Mouse (Mus musculus) frontal cortex, postnatal 36 days (tissue): ENCODE results near the gene Cbx5.
"Not testable (repeated sequence)": the region's sequence is repeated elsewhere in the genome, so short reads cannot be mapped to it uniquely, and the experiment has no call there.

Experiments used
- DNase-seq, 2 experiments: peaks; one replicate each; pipeline ENCODE4 v3.0.0; 2022; ENCODE audit warnings: low spot score in 2 of 2

The Cbx5 gene

GRCm38 (mm10) chr15:103250195-103250740 lies 10.7 kb upstream of the Cbx5 start:
- peak; percentile 33 to 40 for DNase-seq

- not testable (repeated sequence) for DNase-seq
Observed at GRCm38 (mm10) chr15:103249511-103249910, 9.9 kb upstream of the Cbx5 start.

GRCm38 (mm10) chr15:103248401-103249313 lies 9.0 kb upstream of the Cbx5 start:
- DNase-seq, result no peak

GRCm38 (mm10) chr15:103247782-103248400 lies 8.3 kb upstream of the Cbx5 start:
- DNase-seq, result no peak

GRCm38 (mm10) chr15:103247078-103247781 lies 7.6 kb upstream of the Cbx5 start:
- no peak for DNase-seq

GRCm38 (mm10) chr15:103245616-103246015 lies 6.0 kb upstream of the Cbx5 start:
- DNase-seq, result no peak

GRCm38 (mm10) chr15:103242885-103243284 lies 3.3 kb upstream of the Cbx5 start:
- DNase-seq, result no peak

GRCm38 (mm10) chr15:103241071-103242018 lies 1.7 kb upstream of the Cbx5 start:
- DNase-seq, result not testable (repeated sequence)

- peak; percentile 92 to 96 for DNase-seq
Observed at GRCm38 (mm10) chr15:103240160-103241028, 778 bp upstream of the Cbx5 start, which contains the start of gene Hnrnpa1. TSS of gene Hnrnpa1 (plus strand) at chr15:103240432.

- DNase-seq, result peak; percentile 89 to 96
Observed at GRCm38 (mm10) chr15:103239130-103239684, 409 bp downstream of the Cbx5 start.

- no peak for DNase-seq
Observed at GRCm38 (mm10) chr15:103237295-103237694, 2.3 kb downstream of the Cbx5 start.

GRCm38 (mm10) chr15:103233119-103233518 lies 6.5 kb downstream of the Cbx5 start:
- peak in 1 of 2 experiments; percentile 62 for DNase-seq

- DNase-seq, result no peak
Observed at GRCm38 (mm10) chr15:103228904-103229303, 10.7 kb downstream of the Cbx5 start.

GRCm38 (mm10) chr15:103227572-103227971 lies 12.0 kb downstream of the Cbx5 start:
- no peak for DNase-seq

GRCm38 (mm10) chr15:103227022-103227421 lies 12.6 kb downstream of the Cbx5 start:
- no peak for DNase-seq

GRCm38 (mm10) chr15:103224161-103224560 lies 15.5 kb downstream of the Cbx5 start:
- DNase-seq, result no peak

GRCm38 (mm10) chr15:103221386-103221785 lies 18.2 kb downstream of the Cbx5 start:
- no peak for DNase-seq

- DNase-seq, result no peak
Observed at GRCm38 (mm10) chr15:103220785-103221184, 18.8 kb downstream of the Cbx5 start.

- no peak for DNase-seq
Observed at GRCm38 (mm10) chr15:103216052-103216451, 23.6 kb downstream of the Cbx5 start.
